In genomic region chr11:82837192-82837591, GRCm38 (mm10) we compare ENCODE assay signal across 19 mouse cellular contexts. TPM values are rescaled to one million over a fixed set of nuclear protein-coding genes. Genes with fewer than 3 reads are reported as not detected.
A peak's percentile ranks its signal among the peaks of the same experiment; 100 is the strongest.
DNase-seq lines count a peak whose midpoint lies in the region; ATAC-seq and TF ChIP-seq lines count a peak whose summit lies in the region.
"Had no signal": no experiment of that assay in that cellular context is flagged by ENCODE, and none has a peak within 500 bp of the region (broad histone marks: within the 10 kb centered on the region; RNA-seq: fewer than 3 reads in every experiment).

No protein-coding gene starts in this region.

- no peaks in the 10 kb centered on the region; the same call in 1 of the 2 replicates for H3K79me2 ChIP-seq in heart, adult 2 months (replicated peaks; ENCODE audit: control insufficient read depth, insufficient read depth, low read length)

- no peak for TF ChIP-seq POLR2A in heart, adult 2 months (IDR thresholded peaks at IDR 0.05; ENCODE audit: insufficient read depth, low read depth, low read length)
- no peak for TF ChIP-seq POLR2A in ES-Bruce4 (IDR thresholded peaks at IDR 0.05; ENCODE audit: insufficient read depth, low read length)

- no peak overlapping the region for H3K9ac ChIP-seq in heart, adult 2 months (ENCODE audit: low read depth, low read length)
- H3K9ac ChIP-seq in liver, embryonic 13.5 days = no peak overlapping the region
- H3K9ac ChIP-seq in liver, embryonic 11.5 days (ENCODE audit: low read depth, low read length) = no peak overlapping the region
- H3K9ac ChIP-seq in ES-Bruce4 (ENCODE audit: low read depth, poor library complexity, severe bottlenecking) = no peak overlapping the region
- H3K9ac ChIP-seq: hindbrain, embryonic 13.5 days; neural tube, embryonic 12.5 days had no signal

- no peaks in the 10 kb centered on the region for H3K27me3 ChIP-seq in heart, adult 2 months (ENCODE audit: control insufficient read depth, insufficient read depth, low read length)
- no peaks in the 10 kb centered on the region for H3K27me3 ChIP-seq in liver, embryonic 13.5 days
- H3K27me3 ChIP-seq in liver, embryonic 11.5 days (replicated peaks; ENCODE audit: control insufficient read depth, insufficient read depth, low read length) = no peaks in the 10 kb centered on the region
- H3K27me3 ChIP-seq in ES-Bruce4 (ENCODE audit: control insufficient read depth, insufficient read depth, low read length, poor library complexity, severe bottlenecking) = no peaks in the 10 kb centered on the region
- no peaks in the 10 kb centered on the region for H3K27me3 ChIP-seq in hindbrain, embryonic 10.5 days (ENCODE audit: insufficient read depth, poor library complexity, severe bottlenecking)
- H3K27me3 ChIP-seq: hindbrain, embryonic 13.5 days; neural tube, embryonic 12.5 days had no signal

- peak overlapping the region; percentile 47 for H3K27ac ChIP-seq in heart, adult 2 months
- H3K27ac ChIP-seq in liver, embryonic 13.5 days = peak overlapping the region; percentile 13; the same call in 1 of the 2 replicates
- H3K27ac ChIP-seq in liver, embryonic 11.5 days (ENCODE audit: low read depth, low read length) = no peak overlapping the region
- H3K27ac ChIP-seq in ES-Bruce4 (ENCODE audit: insufficient read depth, low read length) = no peak overlapping the region
- no peak overlapping the region for H3K27ac ChIP-seq in hindbrain, embryonic 10.5 days
- H3K27ac ChIP-seq: hindbrain, embryonic 13.5 days; neural tube, embryonic 12.5 days had no signal

- H3K9me3 ChIP-seq in liver, embryonic 13.5 days (replicated peaks) = no peaks in the 10 kb centered on the region
- no peaks in the 10 kb centered on the region for H3K9me3 ChIP-seq in liver, embryonic 11.5 days (ENCODE audit: control insufficient read depth, low read length)
- H3K9me3 ChIP-seq in ES-Bruce4 (replicated peaks; ENCODE audit: control insufficient read depth, insufficient read depth, low read length, poor library complexity, severe bottlenecking) = no peaks in the 10 kb centered on the region
- no peaks in the 10 kb centered on the region for H3K9me3 ChIP-seq in hindbrain, embryonic 10.5 days
- H3K9me3 ChIP-seq: hindbrain, embryonic 13.5 days; neural tube, embryonic 12.5 days had no signal

- intact Hi-C loops in heart, adult 2 months (cut with DNase I) = loop anchor here (5.0 kb wide), 1 partner anchor 35 kb away; the partner anchor contains the start of gene Rffl
- intact Hi-C loops in heart, postnatal 10 days (cut with DNase I) = no loop called here

- H3K4me2 ChIP-seq in liver, embryonic 13.5 days = no peak overlapping the region
- H3K4me2 ChIP-seq in liver, embryonic 11.5 days = no peak overlapping the region
- H3K4me2 ChIP-seq: hindbrain, embryonic 13.5 days had no signal

- peak in 1 of 2 experiments; percentile 42 for DNase-seq in heart, adult 2 months
- no peak for DNase-seq in heart, postnatal 10 days
- no peak for DNase-seq in liver, embryonic 13.5 days
- DNase-seq in liver, embryonic 11.5 days (ENCODE audit: low spot score) = no peak
- peak; percentile 50 for DNase-seq in A20 (ENCODE audit: low read depth, low spot score)
- DNase-seq in hindbrain, embryonic 10.5 days (ENCODE audit: low spot score) = no peak
- DNase-seq: adrenal gland, adult 2 months; cerebellum, adult 11-12 months; cerebellum, postnatal 36 days; kidney, postnatal 36 days; liver; thymus, postnatal 36 days had no signal

- no peaks in the 10 kb centered on the region for H3K36me3 ChIP-seq in heart, adult 2 months (ENCODE audit: control insufficient read depth, insufficient read depth, low read length)
- peaks cover 31% of the 10 kb centered on the region for H3K36me3 ChIP-seq in liver, embryonic 13.5 days
- H3K36me3 ChIP-seq in liver, embryonic 11.5 days (ENCODE audit: control insufficient read depth, insufficient read depth, low read length) = peaks cover 3% of the 10 kb centered on the region; the same call in 1 of the 2 replicates
- H3K36me3 ChIP-seq in ES-Bruce4 (ENCODE audit: control insufficient read depth, insufficient read depth, low read length, poor library complexity, severe bottlenecking) = no peaks in the 10 kb centered on the region
- no peaks in the 10 kb centered on the region for H3K36me3 ChIP-seq in hindbrain, embryonic 10.5 days
- H3K36me3 ChIP-seq: hindbrain, embryonic 13.5 days; neural tube, embryonic 12.5 days had no signal

- no peak for TF ChIP-seq CTCF in heart, adult 2 months (IDR thresholded peaks at IDR 0.05)
- TF ChIP-seq CTCF in ES-Bruce4 (IDR thresholded peaks at IDR 0.05; ENCODE audit: low read depth, low read length) = no peak

- H3K4me3 ChIP-seq in heart, adult 2 months = no peak overlapping the region
- H3K4me3 ChIP-seq in liver, embryonic 13.5 days (replicated peaks) = no peak overlapping the region
- no peak overlapping the region for H3K4me3 ChIP-seq in liver, embryonic 11.5 days (ENCODE audit: low read depth, low read length)
- no peak overlapping the region for H3K4me3 ChIP-seq in ES-Bruce4 (ENCODE audit: low read depth, low read length)
- no peak overlapping the region for H3K4me3 ChIP-seq in hindbrain, embryonic 10.5 days
- H3K4me3 ChIP-seq: hindbrain, embryonic 13.5 days; neural tube, embryonic 12.5 days had no signal

- WGBS in heart, adult 2 months = 38% methylated on average over 7 of the region's 7 CpGs
- WGBS in liver, embryonic 13.5 days (ENCODE audit: insufficient replicate concordance) = 74% methylated on average over 7 of the region's 7 CpGs
- WGBS in liver, embryonic 11.5 days = 81% methylated on average over 7 of the region's 7 CpGs
- 61% methylated on average over 7 of the region's 7 CpGs for WGBS in hindbrain, embryonic 10.5 days

- no peak for ATAC-seq in liver, embryonic 13.5 days (ENCODE audit: low read depth)
- ATAC-seq in liver, embryonic 11.5 days (replicated peaks; ENCODE audit: low FRiP score) = no peak
- ATAC-seq: CD4-positive, CD25-positive, alpha-beta regulatory T cell, adult 4 months had no signal

- H3K4me1 ChIP-seq in heart, adult 2 months (ENCODE audit: control insufficient read depth, insufficient read depth, low read length) = peaks cover 10% of the 10 kb centered on the region
- peaks cover 85% of the 10 kb centered on the region for H3K4me1 ChIP-seq in liver, embryonic 13.5 days (replicated peaks)
- H3K4me1 ChIP-seq in liver, embryonic 11.5 days (replicated peaks; ENCODE audit: control insufficient read depth, insufficient read depth, low read length) = peaks cover 32% of the 10 kb centered on the region
- H3K4me1 ChIP-seq in ES-Bruce4 (ENCODE audit: control insufficient read depth, insufficient read depth, low read length) = peaks cover 8% of the 10 kb centered on the region
- peaks cover 30% of the 10 kb centered on the region for H3K4me1 ChIP-seq in hindbrain, embryonic 10.5 days (replicated peaks)

- no peak for TF ChIP-seq EP300 in heart, adult 2 months (IDR thresholded peaks at IDR 0.05; ENCODE audit: insufficient read depth, low read depth, low read length)
- 0 out of 2 replicates have a peak, but pooled peaks have one; percentile 57 for TF ChIP-seq EP300 in ES-Bruce4 (IDR thresholded peaks at IDR 0.05; ENCODE audit: insufficient read depth, low read depth, low read length)

RNA-seq across cellular contexts. Expression of gene Rffl, which starts 33.8 kb away (rescaled TPM):
- 1 to 10 TPM; 4.0 to 4.3 TPM for total RNA-seq in heart, adult 2 months (2021)
- 4.6 and 5.9 TPM in 2 replicates for polyA plus RNA-seq in heart, adult 2 months (2012; rRNA removed)
- 1 to 10 TPM; 4.5 to 5.7 TPM for total RNA-seq in heart, postnatal 10 days (2021)
- polyA plus RNA-seq in liver, embryonic 13.5 days (2015; fragmentation: Nextera tagmentation; extraction: Ambion mirVana) = 20.2 and 25.3 TPM in 2 replicates
- 27.5 and 29.7 TPM in 2 replicates for polyA plus RNA-seq in liver, embryonic 11.5 days (2014; fragmentation: Nextera tagmentation; extraction: Ambion mirVana)
- 27.4 and 29.9 TPM in 2 replicates for polyA plus RNA-seq in ES-Bruce4 (2011; ENCODE audit: insufficient read depth, insufficient read length, low read depth, missing spikeins)
- 7.4 and 11.0 TPM in 2 replicates for polyA plus RNA-seq in hindbrain, embryonic 10.5 days (2016; fragmentation: Nextera tagmentation; extraction: Ambion mirVana)

RNA-seq across cellular contexts. Expression of gene Rad51d, which starts 53.2 kb away (rescaled TPM):
- 1 to 10 TPM; 8.5 to 9.5 TPM for total RNA-seq in heart, adult 2 months (2021)
- 8.6 and 10.1 TPM in 2 replicates for polyA plus RNA-seq in heart, adult 2 months (2012; rRNA removed)
- total RNA-seq in heart, postnatal 10 days (2021) = 10 to 100 TPM; 10.9 to 11.0 TPM
- 6.8 and 8.0 TPM in 2 replicates for polyA plus RNA-seq in liver, embryonic 13.5 days (2015; fragmentation: Nextera tagmentation; extraction: Ambion mirVana)
- 14.4 and 14.8 TPM in 2 replicates for polyA plus RNA-seq in liver, embryonic 11.5 days (2014; fragmentation: Nextera tagmentation; extraction: Ambion mirVana)
- polyA plus RNA-seq in ES-Bruce4 (2011; ENCODE audit: insufficient read depth, insufficient read length, low read depth, missing spikeins) = 23.9 and 25.8 TPM in 2 replicates
- 15.1 and 17.3 TPM in 2 replicates for polyA plus RNA-seq in hindbrain, embryonic 10.5 days (2016; fragmentation: Nextera tagmentation; extraction: Ambion mirVana)

RNA-seq across cellular contexts. Expression of gene Fndc8, which starts 54.7 kb away (rescaled TPM):
- total RNA-seq in heart, adult 2 months (2021) = not detected
- polyA plus RNA-seq in heart, adult 2 months (2012; rRNA removed) = 0.06 TPM in 1 of 2 replicates, not detected in the other
- under 1 TPM in 1 of 2 experiments, not detected in 1; 0.12 TPM for total RNA-seq in heart, postnatal 10 days (2021)
- 0.05 and 0.08 TPM in 2 replicates for polyA plus RNA-seq in liver, embryonic 13.5 days (2015; fragmentation: Nextera tagmentation; extraction: Ambion mirVana)
- polyA plus RNA-seq in liver, embryonic 11.5 days (2014; fragmentation: Nextera tagmentation; extraction: Ambion mirVana) = 0.13 and 0.15 TPM in 2 replicates
- polyA plus RNA-seq in ES-Bruce4 (2011; ENCODE audit: insufficient read depth, insufficient read length, low read depth, missing spikeins) = not detected in 2 replicates
- polyA plus RNA-seq in hindbrain, embryonic 10.5 days (2016; fragmentation: Nextera tagmentation; extraction: Ambion mirVana) = 0.19 and 0.31 TPM in 2 replicates
- total RNA-seq: granulocyte monocyte progenitor cell, adult 5-6 weeks; layer of hippocampus, postnatal 10 days; left cerebral cortex, postnatal 10 days had no signal

RNA-seq across cellular contexts. Expression of gene Lig3, which starts 56.3 kb away (rescaled TPM):
- total RNA-seq in heart, adult 2 months (2021) = 10 to 100 TPM; 14.4 to 20.0 TPM
- polyA plus RNA-seq in heart, adult 2 months (2012; rRNA removed) = 9.2 and 15.5 TPM in 2 replicates
- total RNA-seq in heart, postnatal 10 days (2021) = 10 to 100 TPM; 22.2 to 26.1 TPM
- 10.2 and 12.0 TPM in 2 replicates for polyA plus RNA-seq in liver, embryonic 13.5 days (2015; fragmentation: Nextera tagmentation; extraction: Ambion mirVana)
- polyA plus RNA-seq in liver, embryonic 11.5 days (2014; fragmentation: Nextera tagmentation; extraction: Ambion mirVana) = 29.6 and 31.7 TPM in 2 replicates
- polyA plus RNA-seq in ES-Bruce4 (2011; ENCODE audit: insufficient read depth, insufficient read length, low read depth, missing spikeins) = 56.3 and 64.7 TPM in 2 replicates
- 43.2 and 44.1 TPM in 2 replicates for polyA plus RNA-seq in hindbrain, embryonic 10.5 days (2016; fragmentation: Nextera tagmentation; extraction: Ambion mirVana)

Comparison
In these comparisons a context has a peak if more than half of its experiments do, and no peak if none do; other contexts are left out.
1. H3K27ac ChIP-seq: peak in heart, adult 2 months (single experiment) and liver, embryonic 13.5 days (single experiment); none in liver, embryonic 11.5 days (single experiment), ES-Bruce4 (single experiment) and hindbrain, embryonic 10.5 days (single experiment).